Mouse (Mus musculus): Measurements from ENCODE around the gene Vezt.

DNA sequence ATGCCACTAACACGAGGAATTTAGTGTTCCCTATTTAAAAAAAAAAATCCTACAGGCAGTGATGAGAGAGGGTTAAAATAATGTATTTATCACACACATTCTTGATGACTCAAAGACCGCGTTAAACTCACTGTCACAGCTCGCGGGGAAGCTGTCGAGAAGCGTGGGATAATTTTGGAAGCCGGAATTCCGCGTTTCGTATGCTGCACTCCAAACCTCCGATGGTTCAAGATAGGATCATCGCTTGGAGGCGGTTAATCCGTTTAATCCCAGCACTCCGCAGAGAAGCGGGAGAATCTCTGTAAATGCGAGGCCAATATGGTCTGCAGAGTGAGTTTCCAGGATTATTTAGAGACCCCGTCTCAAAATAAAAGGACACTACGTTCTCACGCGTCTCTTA, 145.6 kb downstream of the Vezt start:
- no peak for TF ChIP-seq CTCF (IDR thresholded peaks at IDR 0.05; ENCODE audit: low read depth, low read length)
- TF ChIP-seq POLR2A (IDR thresholded peaks at IDR 0.05; ENCODE audit: borderline replicate concordance, low read depth, low read length), result no peak
